Mouse (Mus musculus) large intestine, adult 2 months (tissue): ENCODE results near the gene Siah2. TPM values are rescaled to one million over a fixed set of nuclear protein-coding genes. Genes with fewer than 3 reads are reported as not detected.

Experiments
- DNase-seq: peaks from one replicate; pipeline ENCODE4 v3.0.0-alpha.2; 2012; ENCODE audit warnings: low read depth, low spot score
- WGBS: fragments of 180-500 bp; shearing (Covaris S2); methylation state at CpG from one replicate; pipeline ENCODE4 v1.1.7; 2018; 5-methylcytosine and 5-hydroxymethylcytosine counted together
- polyA plus RNA-seq: library from polyadenylated mRNA; depleted of rRNA; stranded (reverse); fragments of >200 nt; gene quantifications from 2 replicates; pipeline ENCODE4 v1.2.3, GENCODE M21; 2012

The Siah2 gene
- polyA plus RNA-seq, 1 experiment: 11.2 TPM

DNA sequence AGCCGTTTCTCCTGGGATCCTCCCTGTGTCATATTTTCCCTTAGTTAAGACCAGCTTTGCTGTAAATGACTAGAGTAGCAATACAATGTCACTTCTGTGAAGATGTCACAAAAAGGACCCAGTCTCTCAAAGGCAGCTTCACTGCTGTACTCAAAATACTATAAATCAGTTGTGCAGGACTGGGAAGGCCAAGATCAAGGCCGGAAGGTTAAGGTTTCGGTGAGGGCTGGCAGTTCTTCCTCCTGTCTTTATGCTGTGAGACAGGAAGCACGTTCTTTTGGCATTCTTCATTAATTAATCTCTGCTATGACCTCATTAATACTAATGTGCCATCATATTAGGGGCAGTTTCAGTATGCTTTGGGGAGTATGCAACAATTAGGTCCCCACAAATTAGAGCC is 5.7 kb upstream of the Siah2 start:
- no peak for DNase-seq
- WGBS: 89% methylated on average over 4 of the region's 4 CpGs

- no peak for DNase-seq
- WGBS: 79% methylated on average over 3 of the region's 3 CpGs
These were observed 4.6 kb upstream of the Siah2 start for GRCm38 (mm10) chr3:58696806-58697205.

DNA sequence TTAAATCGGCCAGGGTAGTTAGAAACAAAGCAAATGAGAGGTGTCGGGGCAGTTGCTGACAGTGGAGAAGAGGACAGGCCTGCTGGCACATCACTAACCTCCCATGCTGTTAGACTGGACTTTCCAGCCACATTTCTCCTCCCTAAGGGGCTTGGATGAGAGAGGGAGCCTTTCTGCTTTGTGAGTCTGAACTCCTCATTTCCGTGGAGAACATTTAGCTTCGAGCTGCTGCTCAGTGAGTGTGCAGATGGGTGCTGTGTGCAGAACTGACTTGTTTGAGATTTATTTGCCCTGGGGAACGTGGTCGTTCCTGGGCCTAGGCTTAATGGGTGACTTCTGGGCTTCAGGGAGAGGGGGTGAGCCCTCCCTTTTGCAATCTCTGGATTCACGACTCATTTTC is 3.3 kb upstream of the Siah2 start:
- 66% methylated on average over 7 of the region's 7 CpGs for WGBS
- no peak for DNase-seq

DNA sequence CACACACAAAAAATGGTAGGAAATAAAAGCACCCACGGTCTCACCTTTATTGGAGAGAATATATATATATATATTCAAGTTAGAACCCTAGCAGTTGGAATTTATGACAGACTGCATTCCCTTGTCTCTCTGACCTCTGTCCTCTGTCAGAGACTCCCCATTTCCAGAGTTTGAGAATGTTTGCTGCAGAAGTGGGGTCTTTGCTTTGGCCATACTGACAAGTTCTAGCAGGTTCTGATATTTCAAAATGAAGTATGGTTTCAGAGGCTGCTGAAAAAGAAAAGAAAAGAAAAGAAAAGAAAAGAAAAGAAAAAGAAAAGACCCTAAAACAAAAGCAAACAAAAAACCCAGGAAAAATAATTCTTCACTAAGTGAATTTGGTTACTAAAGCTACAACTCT is 2.8 kb upstream of the Siah2 start:
- 40% methylated on average over 1 of the region's 1 CpGs for WGBS
- no peak for DNase-seq

DNA sequence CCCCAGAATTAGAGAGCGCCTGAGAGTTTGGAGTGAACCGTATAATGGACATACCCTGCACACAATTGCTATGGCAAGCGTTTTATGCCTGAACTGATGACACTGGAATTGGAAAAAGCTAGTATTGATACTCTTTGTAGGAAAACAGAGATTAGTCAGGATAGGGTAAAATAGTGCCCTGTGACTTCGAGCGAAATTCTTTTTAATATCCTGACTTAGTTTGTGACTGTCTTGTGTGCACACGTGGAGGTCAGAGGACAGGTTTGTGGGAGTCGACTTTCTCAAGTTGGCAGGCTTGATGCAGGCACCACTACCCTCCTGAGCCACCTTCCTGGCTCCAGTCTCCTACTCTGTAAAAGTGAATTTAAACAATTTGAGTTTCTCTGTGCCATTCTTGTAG is 1.1 kb upstream of the Siah2 start:
- WGBS: 89% methylated on average over 7 of the region's 7 CpGs
- DNase-seq: no peak

- WGBS: under 1% methylated on average over 63 of the region's 65 CpGs
These were observed 743 bp downstream of the Siah2 start for GRCm38 (mm10) chr3:58691374-58691939.

DNA sequence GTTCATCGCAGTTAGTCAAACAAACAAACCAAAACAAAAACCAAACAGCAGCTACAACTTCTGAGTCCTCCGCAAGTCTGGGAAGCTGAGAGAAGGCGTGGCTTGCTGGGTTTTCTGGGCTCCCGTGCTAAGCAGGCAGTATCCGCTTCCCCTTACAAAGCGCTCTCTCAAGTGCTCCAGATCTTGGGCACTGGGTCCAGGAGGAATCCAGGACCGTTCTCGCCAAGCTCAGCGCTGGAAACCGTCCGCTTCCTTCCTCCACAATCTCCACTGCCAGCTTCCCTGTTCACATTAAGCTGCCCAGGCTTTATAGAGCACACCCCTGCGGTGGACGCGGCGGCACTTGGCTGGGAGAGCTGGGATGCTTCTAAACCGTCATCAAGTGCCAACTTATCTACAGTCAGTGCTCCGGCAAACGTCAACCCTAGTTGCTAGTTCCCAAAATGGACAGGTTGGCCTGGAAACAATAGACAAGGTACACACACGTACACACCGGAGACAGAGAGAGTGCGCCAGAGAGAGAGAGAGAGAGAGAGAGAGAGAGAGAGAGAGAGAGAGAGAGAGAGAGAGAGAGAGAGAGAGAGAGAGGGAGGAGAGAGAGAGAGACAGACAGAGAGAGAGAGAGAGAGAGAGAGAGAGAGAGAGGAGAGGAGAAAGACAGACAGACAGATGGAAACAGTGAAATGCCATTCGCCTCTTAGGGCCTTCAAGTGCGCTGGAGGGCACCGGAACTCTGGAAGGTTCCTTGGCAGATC is 1.4 kb downstream of the Siah2 start:
- DNase-seq: no peak
- WGBS: under 1% methylated on average over 24 of the region's 24 CpGs

More at GRCm38 (mm10) chr3:58691374-58691939, 743 bp downstream of the Siah2 start:
- DNase-seq: no peak

DNA sequence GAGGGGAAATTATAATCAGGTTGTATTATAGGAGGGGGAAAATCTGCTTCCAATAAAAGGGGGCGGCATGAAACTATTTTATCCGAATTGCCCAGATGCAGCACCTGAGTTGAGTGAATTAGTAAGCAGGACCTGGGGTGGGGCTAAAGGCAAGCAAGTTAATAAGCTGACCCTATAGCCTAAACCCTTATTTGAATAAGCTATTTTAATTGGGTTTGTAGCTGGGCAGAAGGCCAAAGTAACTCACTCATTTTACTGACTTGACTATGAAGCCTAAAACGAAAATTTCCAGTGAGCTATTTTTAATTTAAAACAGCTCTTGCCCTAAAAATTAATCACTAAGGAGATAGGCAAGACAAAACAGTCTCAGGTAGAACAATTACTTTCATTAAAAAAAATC is 2.5 kb downstream of the Siah2 start:
- no peak for DNase-seq
- 23% methylated on average over 3 of the region's 3 CpGs for WGBS

DNA sequence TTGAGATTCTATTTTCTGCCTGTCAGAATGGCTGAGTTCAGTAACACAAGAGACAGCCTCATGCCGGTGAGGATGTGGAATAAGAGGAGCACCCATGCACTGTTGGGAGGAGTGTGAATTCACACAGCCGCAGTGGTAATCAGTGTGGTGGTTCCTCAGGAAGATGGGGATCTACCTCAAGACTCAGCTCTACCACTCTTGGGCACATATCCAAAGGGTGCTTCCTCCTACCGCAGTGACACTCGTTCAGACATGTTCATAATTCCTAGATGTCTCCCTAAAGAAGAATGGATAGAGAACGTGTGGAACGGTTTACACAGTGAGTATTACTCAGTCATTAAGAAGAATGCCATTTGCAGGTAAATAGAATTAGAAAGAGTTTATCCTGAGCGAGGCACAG is 3.1 kb downstream of the Siah2 start:
- 79% methylated on average over 7 of the region's 7 CpGs for WGBS
- no peak for DNase-seq

DNA sequence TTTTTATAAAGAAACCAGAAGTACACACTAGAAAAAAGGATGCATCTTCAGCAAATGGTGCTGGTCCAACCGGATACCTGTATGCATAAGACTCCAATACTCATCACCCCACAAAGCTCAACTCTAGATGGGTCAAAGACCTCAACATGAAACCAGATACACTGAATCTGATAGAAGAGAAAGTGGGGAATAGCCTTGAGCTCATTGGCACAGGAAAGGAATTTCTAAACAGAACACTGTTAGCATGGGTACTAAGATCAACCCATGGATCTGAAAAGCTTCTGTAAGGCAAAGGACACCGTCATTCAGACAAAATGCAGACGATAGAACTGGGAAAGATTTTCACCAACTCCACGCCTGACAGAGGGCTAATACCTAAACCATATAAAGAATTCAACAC is 3.6 kb downstream of the Siah2 start:
- whole genome bisulfite sequencing: 94% methylated on average over 4 of the region's 4 CpGs
- DNase-seq: no peak

DNA sequence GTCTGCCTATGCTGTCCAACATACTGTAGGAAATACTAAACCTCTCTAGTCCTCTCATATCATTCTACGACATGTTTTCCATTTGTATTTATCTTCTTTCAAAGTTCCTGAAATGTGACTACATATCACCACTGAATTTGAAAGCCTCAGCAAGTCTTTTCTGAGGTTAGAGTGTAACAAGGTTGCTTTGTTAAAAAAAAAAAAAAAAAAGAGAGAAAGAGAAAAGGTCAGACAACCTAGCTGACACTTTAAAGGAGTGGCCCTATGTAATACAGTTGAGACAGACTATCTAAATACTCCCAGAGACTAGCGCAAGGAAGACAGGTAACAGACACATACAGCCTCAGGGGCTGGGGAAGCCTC is 5.3 kb downstream of the Siah2 start:
- DNase-seq: no peak
- 44% methylated on average over 2 of the region's 2 CpGs for WGBS

- WGBS: 70% methylated on average over 7 of the region's 7 CpGs
- no peak for DNase-seq
These were observed 5.8 kb downstream of the Siah2 start for GRCm38 (mm10) chr3:58686206-58686921.

DNA sequence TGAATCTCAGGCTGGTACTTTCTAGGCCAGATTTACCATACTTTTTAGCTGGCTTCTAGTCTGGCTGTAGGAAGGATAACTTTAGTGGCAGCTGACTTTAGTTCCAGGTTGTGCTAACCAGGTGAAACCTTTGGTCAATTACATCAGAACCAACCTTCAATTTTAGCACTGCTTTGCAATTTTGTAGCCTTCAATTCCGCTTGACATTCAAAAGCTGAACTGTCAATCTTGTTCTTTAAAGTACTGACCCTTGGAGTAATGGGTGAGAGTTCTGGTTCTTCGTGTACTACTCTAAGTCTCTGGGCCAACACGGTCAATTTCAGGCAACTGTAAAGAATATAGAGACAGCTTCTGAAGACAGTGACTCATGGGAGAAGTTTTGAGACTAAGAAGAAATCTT is 6.8 kb downstream of the Siah2 start:
- DNase-seq: no peak
- WGBS: 96% methylated on average over 3 of the region's 3 CpGs

GRCm38 (mm10) chr3:58683346-58683745 is 8.9 kb downstream of the Siah2 start:
- WGBS: 75% methylated on average over 7 of the region's 7 CpGs

DNA sequence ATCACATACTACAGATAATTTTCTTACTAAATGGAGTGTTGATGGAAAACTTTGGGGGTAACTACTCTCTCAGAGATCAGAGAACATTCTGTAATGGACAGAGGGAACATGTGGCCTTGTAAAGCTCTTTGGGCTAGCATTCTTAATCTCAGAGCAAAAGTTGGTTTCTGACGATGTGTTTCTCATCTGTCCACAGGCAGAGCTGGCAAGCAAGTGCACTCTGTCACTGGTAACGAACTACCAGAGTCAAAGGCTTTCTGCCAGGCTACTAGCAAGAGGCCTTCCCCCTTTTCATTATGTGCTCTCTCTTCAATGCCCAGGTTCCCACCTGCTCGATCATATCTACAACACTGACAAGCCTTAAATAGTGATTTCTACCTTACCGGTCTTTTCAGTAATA is 9.9 kb downstream of the Siah2 start:
- no peak for DNase-seq
- 78% methylated on average over 4 of the region's 4 CpGs for WGBS

More at GRCm38 (mm10) chr3:58683346-58683745, 8.9 kb downstream of the Siah2 start:
- DNase-seq: no peak

GRCm38 (mm10) chr3:58681831-58682230 is 10.4 kb downstream of the Siah2 start:
- 36% methylated on average over 2 of the region's 2 CpGs for WGBS

GRCm38 (mm10) chr3:58680943-58681637 is 11.1 kb downstream of the Siah2 start:
- WGBS: 54% methylated on average over 7 of the region's 7 CpGs
- DNase-seq: no peak

More at GRCm38 (mm10) chr3:58681831-58682230, 10.4 kb downstream of the Siah2 start:
- no peak for DNase-seq

DNA sequence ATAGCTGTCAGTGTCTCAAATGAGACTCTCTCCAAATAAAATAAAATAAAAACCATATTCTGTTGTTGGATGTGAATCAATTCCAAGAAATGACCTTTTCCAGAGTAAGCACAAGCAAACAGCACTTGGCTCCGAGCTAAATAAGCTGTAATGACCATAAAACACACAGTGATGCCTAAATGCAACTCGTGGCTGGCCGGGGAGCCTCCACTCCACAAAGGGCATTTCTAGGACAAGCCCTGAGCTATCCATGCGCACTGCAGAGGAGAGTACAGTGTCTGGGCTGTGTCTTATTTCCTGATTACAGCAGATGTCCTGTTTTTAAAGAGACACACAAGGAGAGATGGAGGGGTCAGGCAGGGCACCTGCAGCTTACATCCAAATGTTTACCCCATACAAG is 12.2 kb downstream of the Siah2 start:
- WGBS: 12% methylated on average over 4 of the region's 4 CpGs
- DNase-seq: no peak

DNA sequence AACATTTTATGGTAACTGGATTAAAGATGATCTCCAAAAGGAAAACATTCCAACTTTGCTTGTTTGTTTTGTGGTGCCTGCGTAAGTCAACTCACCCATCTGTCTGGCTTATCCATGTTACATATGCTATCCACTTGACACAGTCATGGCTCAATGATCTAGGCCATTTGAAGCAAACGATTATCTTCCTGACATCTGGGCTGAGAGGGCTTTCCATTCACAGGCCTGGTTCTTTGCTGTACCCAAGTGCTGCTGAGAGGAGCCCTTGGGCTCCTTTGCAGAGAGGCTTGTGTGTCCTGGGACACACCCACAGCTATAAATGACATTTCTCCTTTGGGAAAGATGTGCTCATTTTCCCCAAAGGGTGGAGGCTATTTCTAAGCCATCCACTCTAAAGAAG is 13.3 kb downstream of the Siah2 start:
- DNase-seq: no peak
- WGBS: 33% methylated on average over 2 of the region's 2 CpGs

DNA sequence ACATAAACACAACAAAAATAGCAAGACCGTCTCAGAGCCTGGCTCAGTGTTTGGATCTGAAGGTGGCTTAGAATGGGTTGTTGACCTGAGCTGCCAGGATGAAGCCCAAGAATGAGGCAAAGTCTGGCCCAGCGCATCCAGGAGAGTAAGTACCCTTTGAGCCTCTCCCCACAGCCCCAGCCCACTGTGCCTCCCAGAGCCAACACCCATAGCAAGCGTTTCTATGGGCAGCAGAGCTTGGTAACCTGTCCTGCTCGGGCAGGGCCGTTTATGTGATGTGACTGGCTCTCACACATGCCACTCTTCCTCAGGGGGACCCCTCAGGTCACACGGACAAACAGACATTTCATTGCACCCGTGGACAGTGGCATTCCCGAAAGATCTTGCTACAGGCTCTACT is 13.8 kb downstream of the Siah2 start:
- DNase-seq: no peak
- 52% methylated on average over 8 of the region's 8 CpGs for WGBS
